Mouse (Mus musculus) lung, embryonic 15.5 days (tissue): Measurements from ENCODE around the gene Olfr559. TPM values are rescaled to one million over a fixed set of nuclear protein-coding genes. Genes with fewer than 3 reads are reported as not detected.

Experiments
- ATAC-seq: fragments of 200-750 bp; cut with Nextera tagmentation; 2 replicates; pipeline ENCODE4 v1.8.0; 2017; ENCODE audit warnings: moderate number of reproducible peaks, borderline replicate concordance; ENCODE audit not compliant: low FRiP score, low TSS enrichment; ENCODE audit errors: extremely low read depth
- H3K27ac ChIP-seq: fragments of 300-500 bp; sonication (generic); 2 replicates; pipeline ENCODE4 v1.5.1; 2015; ENCODE audit warnings: moderate library complexity, mild to moderate bottlenecking, inconsistent platforms
- H3K27me3 ChIP-seq: fragments of 300-500 bp; sonication (generic); 2 replicates; pipeline ENCODE4 v1.6.1; 2015; ENCODE audit warnings: inconsistent platforms
- H3K36me3 ChIP-seq: fragments of 300-500 bp; sonication (generic); 2 replicates; pipeline ENCODE4 v1.6.1; 2015; ENCODE audit warnings: inconsistent platforms
- H3K4me1 ChIP-seq: fragments of 300-500 bp; sonication (generic); 2 replicates; pipeline ENCODE4 v1.6.1; 2015; ENCODE audit warnings: inconsistent platforms
- H3K4me2 ChIP-seq: fragments of 300-500 bp; sonication (generic); 2 replicates; pipeline ENCODE4 v1.6.1; 2015; ENCODE audit warnings: inconsistent platforms, mild to moderate bottlenecking, moderate library complexity
- H3K4me3 ChIP-seq: fragments of 300-500 bp; sonication (generic); 2 replicates; pipeline ENCODE4 v1.5.1; 2015; ENCODE audit warnings: mild to moderate bottlenecking, inconsistent platforms
- H3K9ac ChIP-seq: fragments of 300-500 bp; sonication (generic); 2 replicates; pipeline ENCODE4 v1.6.1; 2015; ENCODE audit warnings: inconsistent platforms
- H3K9me3 ChIP-seq: fragments of 300-500 bp; sonication (generic); 2 replicates; pipeline ENCODE4 v1.6.1; 2016; ENCODE audit warnings: inconsistent platforms
- WGBS: fragments of 180-500 bp; shearing (Covaris S2); methylation state at CpG from one replicate; pipeline ENCODE4 v1.1.7; 2015; 5-methylcytosine and 5-hydroxymethylcytosine counted together
- polyA plus RNA-seq: library from polyadenylated mRNA; unstranded; fragments of >200 nt; fragmentation: Nextera tagmentation; extraction: Ambion mirVana; gene quantifications from 2 replicates; pipeline ENCODE4 v1.2.1, GENCODE M21; 2015

The Olfr559 gene
- polyA plus RNA-seq, result not detected in 2 replicates

GRCm38 (mm10) chr7:102727391-102727790 is at the start of gene Olfr559:
TSS of gene Olfr559 (minus strand) at chr7:102727491.
- Histone ChIP-seq H3K4me3 (no peak within 1 kb of the TSS), H3K36me3 (no peaks in the 10 kb centered on the region), H3K9ac (no peak within 1 kb of the TSS), H3K4me2 (no peak within 1 kb of the TSS), H3K27ac (no peak within 1 kb of the TSS), H3K9me3 (no peaks in the 10 kb centered on the region), H3K27me3 (no peaks in the 10 kb centered on the region), H3K4me1 (no peaks in the 10 kb centered on the region)
- no peak for ATAC-seq

DNA sequence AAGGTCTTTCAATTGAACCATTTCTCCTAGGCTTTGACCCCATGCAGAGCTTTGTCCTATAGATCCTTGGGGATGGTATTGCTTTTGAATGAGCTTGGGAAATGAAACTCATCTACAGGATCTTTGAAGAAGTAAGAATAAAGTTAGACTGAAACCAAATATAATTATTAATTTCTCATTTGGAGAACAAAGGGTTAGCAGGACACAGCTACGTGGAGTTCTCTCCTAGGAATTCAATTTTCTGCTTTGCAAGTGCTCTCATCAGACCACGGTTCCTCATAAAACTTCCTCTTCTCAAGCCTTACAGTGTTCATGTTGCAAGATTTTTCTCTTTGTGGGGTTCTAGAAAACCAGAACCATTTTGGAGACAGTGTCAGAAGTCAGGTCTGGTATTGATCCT is 43.6 kb upstream of the Olfr559 start, which contains the start of gene Olfr561:
TSS of gene Olfr561 (plus strand) at position 301 of the 400 bp plus-strand sequence.
- 55% methylated on average over 2 of the region's 2 CpGs for WGBS
- no peaks in the 10 kb centered on the region for H3K36me3 ChIP-seq
- H3K27me3 ChIP-seq, result no peaks in the 10 kb centered on the region
- H3K4me2 ChIP-seq, result no peak within 1 kb of the TSS
- no peak within 1 kb of the TSS for H3K27ac ChIP-seq
- ATAC-seq, result no peak
- H3K9ac ChIP-seq, result no peak within 1 kb of the TSS
- no peak within 1 kb of the TSS for H3K4me3 ChIP-seq
- no peaks in the 10 kb centered on the region for H3K4me1 ChIP-seq
- H3K9me3 ChIP-seq, result no peaks in the 10 kb centered on the region

- H3K27ac ChIP-seq, result no peak within 1 kb of the TSS
- WGBS, result 65% methylated on average over 4 of the region's 4 CpGs
- ATAC-seq, result no peak
- H3K4me2 ChIP-seq, result no peak within 1 kb of the TSS
- no peaks in the 10 kb centered on the region for H3K36me3 ChIP-seq
- H3K27me3 ChIP-seq, result no peaks in the 10 kb centered on the region
- H3K9me3 ChIP-seq, result no peaks in the 10 kb centered on the region
- no peak within 1 kb of the TSS for H3K9ac ChIP-seq
- H3K4me3 ChIP-seq, result no peak within 1 kb of the TSS
- H3K4me1 ChIP-seq, result no peaks in the 10 kb centered on the region
Observed at GRCm38 (mm10) chr7:102759266-102759665, 32.0 kb upstream of the Olfr559 start, which contains the start of the genes Olfr560 and Olfr78. TSS of gene Olfr560 (minus strand) at chr7:102759366. TSS of gene Olfr78 (minus strand) at chr7:102759471.

DNA sequence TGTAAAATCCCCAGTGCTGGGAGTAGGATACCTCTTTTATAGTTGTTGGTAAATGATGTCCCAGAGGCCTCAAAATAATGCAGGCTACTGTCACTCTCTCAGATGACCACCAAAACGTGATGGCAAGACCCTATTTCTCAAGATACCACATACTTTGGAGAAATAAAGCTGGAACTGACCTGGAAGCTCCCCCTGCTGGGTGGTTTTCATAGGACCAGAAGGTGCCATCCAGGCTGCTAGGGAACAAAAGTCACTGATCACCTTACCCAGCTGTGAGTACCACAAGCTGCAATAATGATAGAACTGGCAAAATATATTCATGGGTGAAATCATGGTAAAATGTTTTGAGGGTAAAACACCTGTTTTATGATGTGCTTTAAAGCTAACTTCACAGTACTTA is 24.8 kb upstream of the Olfr559 start:
- H3K4me3 ChIP-seq, result no peak overlapping the region
- 17% methylated on average over 1 of the region's 1 CpGs for WGBS
- H3K4me2 ChIP-seq, result no peak overlapping the region
- ATAC-seq, result no peak
- no peak overlapping the region for H3K9ac ChIP-seq
- H3K9me3 ChIP-seq, result no peaks in the 10 kb centered on the region
- H3K27ac ChIP-seq, result no peak overlapping the region
- H3K4me1 ChIP-seq, result no peaks in the 10 kb centered on the region
- H3K27me3 ChIP-seq, result no peaks in the 10 kb centered on the region
- no peaks in the 10 kb centered on the region for H3K36me3 ChIP-seq

GRCm38 (mm10) chr7:102737705-102738104 is 10.4 kb upstream of the Olfr559 start:
- Histone ChIP-seq H3K4me2 (no peak overlapping the region), H3K27ac (no peak overlapping the region), H3K27me3 (no peaks in the 10 kb centered on the region), H3K9me3 (no peaks in the 10 kb centered on the region), H3K4me3 (no peak overlapping the region), H3K9ac (no peak overlapping the region), H3K36me3 (no peaks in the 10 kb centered on the region), H3K4me1 (no peaks in the 10 kb centered on the region)
- ATAC-seq, result no peak
- WGBS, result 38% methylated on average over 2 of the region's 2 CpGs

DNA sequence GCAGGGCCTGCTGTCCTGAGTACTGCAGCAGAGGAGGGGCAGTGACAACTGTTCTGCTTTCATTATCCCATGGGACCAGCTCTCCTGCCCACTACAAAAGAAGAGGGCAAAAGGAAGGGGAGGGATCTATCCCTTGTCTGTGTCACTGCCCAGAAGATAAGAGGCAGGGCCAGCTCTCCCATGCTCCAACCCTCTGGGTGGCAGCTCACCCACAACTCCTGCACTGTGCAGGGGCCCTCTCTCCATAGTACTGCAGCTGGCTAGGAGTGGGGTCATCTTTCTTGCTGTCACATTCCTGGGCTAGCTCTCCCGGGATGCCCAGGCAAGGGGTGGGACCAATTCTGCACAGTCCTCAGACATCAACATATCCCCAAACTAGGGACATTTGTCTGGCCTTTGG is 6.5 kb upstream of the Olfr559 start:
- Histone ChIP-seq H3K36me3 (no peaks in the 10 kb centered on the region), H3K4me2 (no peak overlapping the region), H3K9ac (no peak overlapping the region), H3K27me3 (no peaks in the 10 kb centered on the region), H3K4me3 (no peak overlapping the region), H3K9me3 (no peaks in the 10 kb centered on the region), H3K4me1 (no peaks in the 10 kb centered on the region), H3K27ac (no peak overlapping the region)
- ATAC-seq, result no peak
- 0% methylated on average over 1 of the region's 1 CpGs for WGBS

DNA sequence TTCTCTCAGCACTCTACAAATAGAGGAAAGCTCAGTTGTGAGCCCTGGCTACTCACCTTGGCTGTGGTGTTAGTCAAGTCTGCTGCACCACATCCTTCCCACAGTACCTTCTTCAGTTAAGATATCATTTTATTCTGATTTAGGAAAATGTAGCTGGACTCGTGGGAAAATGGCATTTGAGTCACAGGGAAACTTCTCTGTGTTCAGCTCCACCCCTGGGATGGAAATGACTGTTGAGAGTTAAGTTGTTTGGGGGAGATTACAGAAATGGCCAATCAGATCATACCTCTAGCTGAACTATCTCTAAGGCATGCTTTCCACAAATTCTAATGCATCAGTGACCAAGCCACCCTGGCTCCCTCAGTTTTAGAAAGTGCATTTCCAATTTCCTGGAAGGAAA is 8.3 kb downstream of the Olfr559 start, which contains the start of gene Olfr33:
TSS of gene Olfr33 (minus strand) at position 101 of the 400 bp plus-strand sequence.
- Histone ChIP-seq H3K4me1 (no peaks in the 10 kb centered on the region), H3K27me3 (no peaks in the 10 kb centered on the region), H3K36me3 (no peaks in the 10 kb centered on the region), H3K27ac (no peak within 1 kb of the TSS), H3K4me3 (no peak within 1 kb of the TSS), H3K9ac (no peak within 1 kb of the TSS), H3K9me3 (no peaks in the 10 kb centered on the region), H3K4me2 (no peak within 1 kb of the TSS)
- ATAC-seq, result no peak
- WGBS, result 44% methylated on average over 1 of the region's 1 CpGs

DNA sequence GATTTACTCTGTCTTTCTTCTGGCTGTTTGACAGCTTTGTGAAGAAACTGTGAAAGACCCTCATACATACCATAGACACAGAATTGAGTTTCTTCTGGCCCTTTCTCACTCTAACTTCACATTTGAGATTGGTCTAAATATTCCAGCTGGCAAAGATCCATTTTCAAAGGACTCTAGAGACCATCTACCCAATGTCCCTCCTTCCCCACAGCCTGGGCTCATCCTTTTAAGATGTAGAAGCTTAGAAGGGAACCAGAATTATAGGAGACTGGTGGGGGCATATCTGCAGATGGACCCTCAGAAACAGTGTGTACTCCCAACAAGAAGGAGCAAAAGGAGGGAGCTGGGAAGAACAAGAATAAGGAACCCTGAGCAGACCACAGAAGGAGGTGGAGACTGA is 25.4 kb downstream of the Olfr559 start, which contains the start of gene Olfr558:
TSS of gene Olfr558 (plus strand) at position 301 of the 400 bp plus-strand sequence.
- Histone ChIP-seq H3K27me3 (no peaks in the 10 kb centered on the region), H3K9me3 (no peaks in the 10 kb centered on the region), H3K4me3 (no peak within 1 kb of the TSS), H3K36me3 (no peaks in the 10 kb centered on the region), H3K27ac (no peak within 1 kb of the TSS), H3K4me1 (no peaks in the 10 kb centered on the region), H3K9ac (no peak within 1 kb of the TSS), H3K4me2 (no peak within 1 kb of the TSS)
- ATAC-seq, result no peak

GRCm38 (mm10) chr7:102698461-102698860 is 28.8 kb downstream of the Olfr559 start:
- Histone ChIP-seq H3K4me1 (no peaks in the 10 kb centered on the region), H3K9ac (no peak overlapping the region), H3K27me3 (no peaks in the 10 kb centered on the region), H3K4me3 (no peak overlapping the region), H3K27ac (no peak overlapping the region), H3K36me3 (no peaks in the 10 kb centered on the region), H3K4me2 (no peak overlapping the region), H3K9me3 (no peaks in the 10 kb centered on the region)
- 79% methylated on average over 7 of the region's 7 CpGs for WGBS
- no peak for ATAC-seq

DNA sequence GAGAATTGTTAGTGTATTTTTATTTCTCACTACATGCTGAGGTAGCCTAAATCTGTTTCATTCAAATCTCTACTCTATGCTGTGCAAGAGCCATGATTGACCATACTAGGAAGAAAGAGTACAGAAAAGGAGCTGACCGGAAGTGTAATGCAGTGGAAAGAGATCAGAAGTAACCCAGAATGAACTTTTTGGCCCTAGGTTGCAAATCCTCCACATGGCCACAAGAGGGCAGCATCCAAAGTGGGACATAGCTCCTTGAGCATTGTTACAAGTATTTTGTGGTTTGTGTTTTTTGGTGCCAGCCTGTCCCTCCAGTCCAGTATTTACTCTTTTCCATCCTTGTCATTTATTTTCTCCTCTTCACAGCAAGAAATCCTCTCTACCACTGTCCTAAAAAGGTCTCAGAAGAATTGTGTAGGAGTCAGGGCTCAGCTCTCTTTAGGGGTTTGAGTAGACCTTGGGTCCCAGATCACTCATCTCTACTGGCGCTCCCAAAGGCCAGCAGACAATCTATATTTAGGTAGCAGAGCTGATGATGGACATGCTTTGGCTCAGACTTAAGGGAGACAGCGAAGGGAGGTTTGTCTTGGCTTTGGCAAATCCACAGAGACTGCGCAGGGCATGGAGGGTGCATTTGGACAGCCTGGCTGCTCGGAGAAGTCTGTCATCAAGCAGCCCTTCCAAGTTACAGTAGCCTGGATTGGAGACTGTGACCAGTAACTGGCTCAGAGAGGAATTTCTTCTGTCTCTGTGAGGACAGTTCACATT is 31.7 kb downstream of the Olfr559 start, which contains the start of gene Olfr557:
TSS of gene Olfr557 (plus strand) at position 553 of the 768 bp plus-strand sequence.
- Histone ChIP-seq H3K4me1 (no peaks in the 10 kb centered on the region), H3K4me3 (no peak within 1 kb of the TSS), H3K27ac (no peak within 1 kb of the TSS), H3K9me3 (no peaks in the 10 kb centered on the region), H3K36me3 (no peaks in the 10 kb centered on the region), H3K4me2 (no peak within 1 kb of the TSS), H3K27me3 (no peaks in the 10 kb centered on the region), H3K9ac (no peak within 1 kb of the TSS)
- WGBS, result 73% methylated on average over 5 of the region's 5 CpGs
- no peak for ATAC-seq

GRCm38 (mm10) chr7:102686944-102687501 is 40.3 kb downstream of the Olfr559 start, which contains the start of gene Trim68:
TSS of gene Trim68 (minus strand) at chr7:102687327.
- H3K36me3 ChIP-seq, result no peaks in the 10 kb centered on the region
- H3K27me3 ChIP-seq, result no peaks in the 10 kb centered on the region
- WGBS, result under 1% methylated on average over 39 of the region's 40 CpGs
- peak within 1 kb of the TSS; percentile 89 for H3K27ac ChIP-seq
- H3K9me3 ChIP-seq, result no peaks in the 10 kb centered on the region
- peaks cover 7% of the 10 kb centered on the region; the same call in 1 of the 2 replicates for H3K4me1 ChIP-seq
- peak within 1 kb of the TSS; percentile 68 for H3K9ac ChIP-seq
- H3K4me3 ChIP-seq, result peak within 1 kb of the TSS; percentile 72
- ATAC-seq, result peak; percentile 99
- peak within 1 kb of the TSS; percentile 75 for H3K4me2 ChIP-seq

DNA sequence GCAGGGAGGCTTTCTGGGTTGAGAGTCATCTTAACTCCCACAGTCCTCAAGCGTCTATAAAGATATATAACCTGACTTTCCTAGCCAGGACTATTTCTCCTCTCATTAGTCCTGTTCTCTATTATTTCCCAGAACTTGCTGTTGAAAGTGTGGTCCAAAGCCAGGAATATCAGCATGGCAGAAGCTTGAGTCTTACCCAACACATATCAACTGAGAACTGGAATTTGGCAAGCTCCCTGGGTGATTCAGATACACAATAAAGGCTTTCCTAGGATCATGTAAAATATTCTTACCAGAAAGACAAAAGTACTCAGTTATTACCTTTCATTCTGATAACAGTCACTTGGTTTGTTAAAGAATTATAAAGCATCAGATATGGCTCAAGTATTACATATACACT is 45.4 kb downstream of the Olfr559 start:
- H3K4me3 ChIP-seq, result no peak overlapping the region
- 83% methylated on average over 1 of the region's 1 CpGs for WGBS
- no peak overlapping the region for H3K4me2 ChIP-seq
- no peak overlapping the region for H3K9ac ChIP-seq
- 0 out of 2 replicates have a peak, but pooled peaks cover 2% of the 10 kb centered on the region for H3K4me1 ChIP-seq
- H3K9me3 ChIP-seq, result no peaks in the 10 kb centered on the region
- no peaks in the 10 kb centered on the region for H3K36me3 ChIP-seq
- ATAC-seq, result no peak
- H3K27me3 ChIP-seq, result no peaks in the 10 kb centered on the region
- no peak overlapping the region for H3K27ac ChIP-seq
